Mouse (Mus musculus) liver, embryonic 16.5 days (tissue): ENCODE measurements around the gene Styk1. TPM values are rescaled to one million over a fixed set of nuclear protein-coding genes. Genes with fewer than 3 reads are reported as not detected.

ENCODE experiments used
- ATAC-seq: fragments of 200-750 bp; cut with Nextera tagmentation; 2 replicates; pipeline ENCODE4 v1.8.0; 2017; ENCODE audit warnings: low read depth, mild to moderate bottlenecking, moderate number of reproducible peaks, moderate library complexity
- H3K27ac ChIP-seq: fragments of 300-500 bp; sonication (generic); 2 replicates; pipeline ENCODE4 v1.5.1; 2014; ENCODE audit warnings: mild to moderate bottlenecking, low read length
- H3K27me3 ChIP-seq: fragments of 300-500 bp; sonication (generic); 2 replicates; pipeline ENCODE4 v1.6.1; 2014; ENCODE audit warnings: low read depth, low read length, mixed read lengths; ENCODE audit not compliant: control insufficient read depth, insufficient read depth
- H3K36me3 ChIP-seq: fragments of 300-500 bp; sonication (generic); 2 replicates; pipeline ENCODE4 v1.6.1; 2014; ENCODE audit warnings: mild to moderate bottlenecking; ENCODE audit not compliant: control insufficient read depth, insufficient read depth
- H3K4me1 ChIP-seq: fragments of 300-500 bp; sonication (generic); 2 replicates; pipeline ENCODE4 v1.6.1; 2014; ENCODE audit warnings: low read depth, low read length, mixed read lengths; ENCODE audit not compliant: control insufficient read depth
- H3K4me2 ChIP-seq: fragments of 300-500 bp; sonication (generic); 2 replicates; pipeline ENCODE4 v1.6.1; 2014; ENCODE audit warnings: low read depth, low read length, mixed read lengths
- H3K4me3 ChIP-seq: fragments of 300-500 bp; sonication (generic); 2 replicates; pipeline ENCODE4 v1.5.1; 2014; ENCODE audit warnings: low read depth, mild to moderate bottlenecking, low read length
- H3K9ac ChIP-seq: fragments of 300-500 bp; sonication (generic); 2 replicates; pipeline ENCODE4 v1.6.1; 2014; ENCODE audit warnings: low read depth, low read length
- H3K9me3 ChIP-seq: fragments of 300-500 bp; sonication (generic); replicated peaks from 2 replicates; pipeline ENCODE4 v1.6.1; 2016; ENCODE audit warnings: low read length; ENCODE audit not compliant: control insufficient read depth
- WGBS: fragments of 180-500 bp; shearing (Covaris S2); extraction: QIAGEN DNeasy Blood & Tissue Kit; methylation state at CpG from one replicate; pipeline ENCODE4 v1.1.7; 2014; ENCODE audit not compliant: insufficient replicate concordance; 5-methylcytosine and 5-hydroxymethylcytosine counted together
- polyA plus RNA-seq: library from polyadenylated mRNA; unstranded; fragments of >200 nt; fragmentation: Nextera tagmentation; extraction: Ambion mirVana; gene quantifications from 2 replicates; pipeline ENCODE4 v1.2.1, GENCODE M21; 2015

Styk1 gene
- polyA plus RNA-seq, 1 experiment from 2014 or later: 1.1 TPM

- H3K9ac ChIP-seq: no peak overlapping the region
- H3K27ac ChIP-seq: no peak overlapping the region
- 23% methylated on average over 4 of the region's 4 CpGs for WGBS
- 0 out of 2 replicates have a peak, but pooled peaks have one; percentile 32 for ATAC-seq
- peaks cover 3% of the 10 kb centered on the region for H3K4me1 ChIP-seq
- no peak overlapping the region for H3K4me2 ChIP-seq
- H3K36me3 ChIP-seq: no peaks in the 10 kb centered on the region
- no peaks in the 10 kb centered on the region for H3K9me3 ChIP-seq
- H3K27me3 ChIP-seq: no peaks in the 10 kb centered on the region
- no peak overlapping the region for H3K4me3 ChIP-seq
Measured at GRCm38 (mm10) chr6:131276659-131277058, 76.7 kb downstream of the Styk1 start.

- no peak overlapping the region for H3K9ac ChIP-seq
- H3K4me3 ChIP-seq: no peak overlapping the region
- no peak overlapping the region for H3K4me2 ChIP-seq
- H3K9me3 ChIP-seq: no peaks in the 10 kb centered on the region
- H3K36me3 ChIP-seq: no peaks in the 10 kb centered on the region
- peaks cover 3% of the 10 kb centered on the region for H3K4me1 ChIP-seq
- no peak overlapping the region for H3K27ac ChIP-seq
- ATAC-seq: no peak
- no peaks in the 10 kb centered on the region for H3K27me3 ChIP-seq
- WGBS: 68% methylated on average over 1 of the region's 1 CpGs
Measured at GRCm38 (mm10) chr6:131272311-131272710, 81.1 kb downstream of the Styk1 start.

GRCm38 (mm10) chr6:131270312-131270711 is 83.1 kb downstream of the Styk1 start:
- no peak overlapping the region for H3K9ac ChIP-seq
- H3K4me3 ChIP-seq: no peak overlapping the region
- ATAC-seq: no peak
- H3K27ac ChIP-seq: no peak overlapping the region
- WGBS: 27% methylated on average over 1 of the region's 1 CpGs
- no peaks in the 10 kb centered on the region for H3K9me3 ChIP-seq
- no peaks in the 10 kb centered on the region for H3K36me3 ChIP-seq
- H3K27me3 ChIP-seq: no peaks in the 10 kb centered on the region
- H3K4me2 ChIP-seq: no peak overlapping the region
- H3K4me1 ChIP-seq: no peaks in the 10 kb centered on the region

GRCm38 (mm10) chr6:131269599-131269998 is 83.8 kb downstream of the Styk1 start:
- Histone ChIP-seq H3K27ac (no peak overlapping the region), H3K9ac (no peak overlapping the region), H3K4me2 (no peak overlapping the region), H3K36me3 (no peaks in the 10 kb centered on the region), H3K9me3 (no peaks in the 10 kb centered on the region), H3K4me3 (no peak overlapping the region), H3K4me1 (no peaks in the 10 kb centered on the region), H3K27me3 (no peaks in the 10 kb centered on the region)
- peak; percentile 41 for ATAC-seq
- WGBS: 63% methylated on average over 2 of the region's 2 CpGs

- H3K4me2 ChIP-seq: no peak overlapping the region
- 69% methylated on average over 5 of the region's 5 CpGs for WGBS
- no peak for ATAC-seq
Measured at GRCm38 (mm10) chr6:131264175-131264574, 89.2 kb downstream of the Styk1 start.

GRCm38 (mm10) chr6:131262778-131263177 is 90.6 kb downstream of the Styk1 start:
- no peaks in the 10 kb centered on the region for H3K27me3 ChIP-seq
- H3K9me3 ChIP-seq: no peaks in the 10 kb centered on the region
- no peaks in the 10 kb centered on the region for H3K36me3 ChIP-seq
- no peak overlapping the region for H3K9ac ChIP-seq
- H3K4me2 ChIP-seq: no peak overlapping the region
- no peak overlapping the region for H3K4me3 ChIP-seq
- H3K4me1 ChIP-seq: no peaks in the 10 kb centered on the region
- no peak overlapping the region for H3K27ac ChIP-seq
- no peak for ATAC-seq
- 40% methylated on average over 3 of the region's 3 CpGs for WGBS

More at GRCm38 (mm10) chr6:131264175-131264574, 89.2 kb downstream of the Styk1 start:
- H3K9ac ChIP-seq: no peak overlapping the region
- no peaks in the 10 kb centered on the region for H3K36me3 ChIP-seq
- no peaks in the 10 kb centered on the region for H3K9me3 ChIP-seq
- no peak overlapping the region for H3K4me3 ChIP-seq
- H3K4me1 ChIP-seq: no peaks in the 10 kb centered on the region
- no peaks in the 10 kb centered on the region for H3K27me3 ChIP-seq
- H3K27ac ChIP-seq: no peak overlapping the region

GRCm38 (mm10) chr6:131262009-131262408 is 91.4 kb downstream of the Styk1 start:
- H3K36me3 ChIP-seq: no peaks in the 10 kb centered on the region
- H3K9ac ChIP-seq: no peak overlapping the region
- H3K4me1 ChIP-seq: no peaks in the 10 kb centered on the region
- no peak overlapping the region for H3K4me3 ChIP-seq
- ATAC-seq: no peak
- no peak overlapping the region for H3K4me2 ChIP-seq
- H3K27me3 ChIP-seq: no peaks in the 10 kb centered on the region
- no peaks in the 10 kb centered on the region for H3K9me3 ChIP-seq
- H3K27ac ChIP-seq: no peak overlapping the region
- WGBS: 73% methylated on average over 3 of the region's 3 CpGs

Other genes with a start within 250 kb of the Styk1 start
- 0.76 and 0.88 TPM in 2 replicates for gene Klra2, start 106.2 kb downstream of the Styk1 start, polyA plus RNA-seq
- 15.2 and 22.0 TPM in 2 replicates for gene Magohb, start 60.4 kb downstream of the Styk1 start, polyA plus RNA-seq
- 40.9 and 41.7 TPM in 2 replicates for gene Ybx3, start 34.9 kb upstream of the Styk1 start, polyA plus RNA-seq
- not detected in 2 replicates for gene 5430401F13Rik, start 132.8 kb upstream of the Styk1 start, polyA plus RNA-seq
- gene Gm6619, start 132.8 kb upstream of the Styk1 start, polyA plus RNA-seq: not detected in 2 replicates